9 mouse cellular contexts compared by ENCODE assay signal in genomic region chr5:52254602-52255071, GRCm38 (mm10).
DNase-seq lines count a peak whose midpoint lies in the region; ATAC-seq lines count a peak whose summit lies in the region.
"Had no signal": no experiment of that assay in that cellular context is flagged by ENCODE, and none has a peak within 500 bp of the region (broad histone marks: within the 10 kb centered on the region; RNA-seq: fewer than 3 reads in every experiment).

No protein-coding gene starts in this region.

- no peaks in the 10 kb centered on the region for H3K36me3 ChIP-seq in embryonic facial prominence, embryonic 10.5 days (replicated peaks)
- H3K36me3 ChIP-seq in intestine, embryonic 16.5 days (ENCODE audit: control insufficient read depth, insufficient read depth, low read length): no peaks in the 10 kb centered on the region
- no peaks in the 10 kb centered on the region for H3K36me3 ChIP-seq in hindbrain, embryonic 13.5 days

- peak; percentile 68 for DNase-seq in brain, adult 2 months (ENCODE audit: low read depth, low spot score)
- DNase-seq in embryonic facial prominence, embryonic 10.5 days (ENCODE audit: low spot score): peak; percentile 44
- peak; percentile 41 for DNase-seq in mesoderm, embryonic 11.5 days (ENCODE audit: low read depth, low spot score)
- DNase-seq in thymus, postnatal 25 days: no peak
- DNase-seq in left cerebral cortex, postnatal 36 days (ENCODE audit: low spot score in 2 of 2): no peak

- peak overlapping the region; percentile 23; the same call in 1 of the 2 replicates for H3K9ac ChIP-seq in intestine, embryonic 16.5 days (ENCODE audit: low read depth, low read length)
- H3K9ac ChIP-seq in hindbrain, embryonic 13.5 days: no peak overlapping the region

- H3K27me3 ChIP-seq in embryonic facial prominence, embryonic 10.5 days (replicated peaks; ENCODE audit: low read depth, poor library complexity, severe bottlenecking): no peaks in the 10 kb centered on the region
- no peaks in the 10 kb centered on the region for H3K27me3 ChIP-seq in intestine, embryonic 16.5 days (replicated peaks; ENCODE audit: control insufficient read depth, insufficient read depth, low read length)
- H3K27me3 ChIP-seq in hindbrain, embryonic 13.5 days: no peaks in the 10 kb centered on the region

- H3K27ac ChIP-seq in embryonic facial prominence, embryonic 10.5 days (replicated peaks): no peak overlapping the region
- peak overlapping the region; percentile 52 for H3K27ac ChIP-seq in intestine, embryonic 16.5 days (ENCODE audit: low read length)
- H3K27ac ChIP-seq in hindbrain, embryonic 13.5 days: no peak overlapping the region
- H3K27ac ChIP-seq: hindbrain, postnatal 0 days had no signal

- 80% methylated on average over 14 of the region's 14 CpGs for WGBS in embryonic facial prominence, embryonic 10.5 days
- WGBS in intestine, embryonic 16.5 days: 45% methylated on average over 14 of the region's 14 CpGs
- 83% methylated on average over 14 of the region's 14 CpGs for WGBS in hindbrain, embryonic 13.5 days

- no peak overlapping the region for H3K4me3 ChIP-seq in embryonic facial prominence, embryonic 10.5 days
- peak overlapping the region; percentile 22 for H3K4me3 ChIP-seq in intestine, embryonic 16.5 days (ENCODE audit: low read length)
- H3K4me3 ChIP-seq in hindbrain, embryonic 13.5 days: no peak overlapping the region

- intact Hi-C loops in left cerebral cortex, postnatal 36 days (cut with DNase I): no loop called here

- H3K4me2 ChIP-seq in intestine, embryonic 16.5 days (ENCODE audit: low read depth, low read length): peak overlapping the region; percentile 39; the same call in 1 of the 2 replicates
- no peak overlapping the region for H3K4me2 ChIP-seq in hindbrain, embryonic 13.5 days

- H3K9me3 ChIP-seq in embryonic facial prominence, embryonic 10.5 days: no peaks in the 10 kb centered on the region
- no peaks in the 10 kb centered on the region for H3K9me3 ChIP-seq in intestine, embryonic 16.5 days (ENCODE audit: control insufficient read depth, low read length)
- no peaks in the 10 kb centered on the region for H3K9me3 ChIP-seq in hindbrain, embryonic 13.5 days

- peaks cover 8% of the 10 kb centered on the region; the same call in 1 of the 2 replicates for H3K4me1 ChIP-seq in embryonic facial prominence, embryonic 10.5 days
- H3K4me1 ChIP-seq in intestine, embryonic 16.5 days (ENCODE audit: control insufficient read depth, insufficient read depth, low read length): no peaks in the 10 kb centered on the region; the same call in 1 of the 2 replicates
- H3K4me1 ChIP-seq in hindbrain, embryonic 13.5 days (replicated peaks): 0 out of 2 replicates have a peak, but pooled peaks cover 4% of the 10 kb centered on the region

- peak; percentile 79 for ATAC-seq in intestine, embryonic 16.5 days
- ATAC-seq in hindbrain, embryonic 13.5 days (ENCODE audit: low FRiP score): no peak
- ATAC-seq: activated CD4-positive, CD25-positive, alpha-beta regulatory T cell, adult 4 months; hindbrain, postnatal 0 days had no signal

Comparison
In these comparisons a context has a peak if more than half of its experiments do, and no peak if none do; other contexts are left out.
1. DNase-seq: peak in brain, adult 2 months (single experiment), embryonic facial prominence, embryonic 10.5 days (single experiment) and mesoderm, embryonic 11.5 days (single experiment); none in thymus, postnatal 25 days (single experiment) and left cerebral cortex, postnatal 36 days (0 of 2).